11 mouse cellular contexts compared by ENCODE assay signal in genomic region chr4:35096226-35097175, GRCm38 (mm10). TPM values are rescaled to one million over a fixed set of nuclear protein-coding genes. Genes with fewer than 3 reads are reported as not detected.
DNase-seq lines count a peak whose midpoint lies in the region; ATAC-seq lines count a peak whose summit lies in the region.
"Had no signal": no experiment of that assay in that cellular context is flagged by ENCODE, and none has a peak within 500 bp of the region (broad histone marks: within the 10 kb centered on the region; RNA-seq: fewer than 3 reads in every experiment).

No protein-coding gene starts in this region.

- 0 out of 2 replicates have a peak overlapping the region, but pooled peaks have one; percentile 5 for H3K27ac ChIP-seq in limb, embryonic 11.5 days (replicated peaks; ENCODE audit: low read depth, low read length)
- no peak overlapping the region for H3K27ac ChIP-seq in limb, embryonic 10.5 days
- no peak overlapping the region; the same call in 1 of the 2 replicates for H3K27ac ChIP-seq in intestine, embryonic 14.5 days (ENCODE audit: low read depth)
- no peak overlapping the region for H3K27ac ChIP-seq in hindbrain, embryonic 13.5 days
- no peak overlapping the region for H3K27ac ChIP-seq in midbrain, embryonic 15.5 days
- H3K27ac ChIP-seq: heart, embryonic 15.5 days; neural tube, embryonic 13.5 days had no signal

- ATAC-seq in limb, embryonic 11.5 days (ENCODE audit: insufficient number of reproducible peaks, low FRiP score, low TSS enrichment, low read depth), result no peak
- ATAC-seq in intestine, embryonic 14.5 days (replicated peaks; ENCODE audit: low FRiP score, low TSS enrichment, low read depth), result peak; percentile 36; the same call in 1 of the 2 replicates
- ATAC-seq in hindbrain, embryonic 13.5 days (ENCODE audit: low FRiP score), result no peak
- no peak for ATAC-seq in midbrain, embryonic 15.5 days (replicated peaks)

- WGBS in limb, embryonic 11.5 days, result 77% methylated on average over 28 of the region's 28 CpGs
- 76% methylated on average over 28 of the region's 28 CpGs for WGBS in limb, embryonic 10.5 days
- 69% methylated on average over 28 of the region's 28 CpGs for WGBS in intestine, embryonic 14.5 days
- WGBS in hindbrain, embryonic 13.5 days, result 87% methylated on average over 28 of the region's 28 CpGs
- 87% methylated on average over 28 of the region's 28 CpGs for WGBS in midbrain, embryonic 15.5 days

- no peak for DNase-seq in limb, embryonic 11.5 days (ENCODE audit: low spot score)
- no peak for DNase-seq in limb, embryonic 10.5 days (ENCODE audit: low spot score)
- no peak for DNase-seq in intestine, embryonic 14.5 days (ENCODE audit: low spot score)
- DNase-seq in lung, postnatal 36 days, result peak; percentile 81
- DNase-seq in thymus, postnatal 14 days, result peak; percentile 82
- DNase-seq in cerebellum, adult 11 months, result no peak

- no peak overlapping the region for H3K4me2 ChIP-seq in limb, embryonic 11.5 days (ENCODE audit: low read depth, severe bottlenecking)
- H3K4me2 ChIP-seq in intestine, embryonic 14.5 days (ENCODE audit: low read length), result no peak overlapping the region
- H3K4me2 ChIP-seq in hindbrain, embryonic 13.5 days, result no peak overlapping the region
- no peak overlapping the region for H3K4me2 ChIP-seq in midbrain, embryonic 15.5 days
- H3K4me2 ChIP-seq: heart, embryonic 15.5 days; neural tube, embryonic 13.5 days had no signal

- H3K9ac ChIP-seq in limb, embryonic 11.5 days (ENCODE audit: low read length), result no peak overlapping the region
- H3K9ac ChIP-seq in intestine, embryonic 14.5 days (ENCODE audit: low read length), result no peak overlapping the region
- no peak overlapping the region for H3K9ac ChIP-seq in hindbrain, embryonic 13.5 days
- no peak overlapping the region for H3K9ac ChIP-seq in midbrain, embryonic 15.5 days
- H3K9ac ChIP-seq: heart, embryonic 15.5 days; neural tube, embryonic 13.5 days had no signal

- no peaks in the 10 kb centered on the region for H3K36me3 ChIP-seq in limb, embryonic 11.5 days (ENCODE audit: control insufficient read depth, insufficient read depth, low read length)
- H3K36me3 ChIP-seq in limb, embryonic 10.5 days, result no peaks in the 10 kb centered on the region
- H3K36me3 ChIP-seq in intestine, embryonic 14.5 days (ENCODE audit: control insufficient read depth, insufficient read depth, low read length), result no peaks in the 10 kb centered on the region
- H3K36me3 ChIP-seq in hindbrain, embryonic 13.5 days, result no peaks in the 10 kb centered on the region
- no peaks in the 10 kb centered on the region for H3K36me3 ChIP-seq in midbrain, embryonic 15.5 days (replicated peaks)
- H3K36me3 ChIP-seq: heart, embryonic 15.5 days; neural tube, embryonic 13.5 days had no signal

- no peaks in the 10 kb centered on the region for H3K27me3 ChIP-seq in limb, embryonic 11.5 days (ENCODE audit: control insufficient read depth, insufficient read depth, low read length)
- no peaks in the 10 kb centered on the region for H3K27me3 ChIP-seq in limb, embryonic 10.5 days (ENCODE audit: low read depth, poor library complexity, severe bottlenecking)
- no peaks in the 10 kb centered on the region for H3K27me3 ChIP-seq in intestine, embryonic 14.5 days (replicated peaks; ENCODE audit: control insufficient read depth, insufficient read depth, low read length)
- H3K27me3 ChIP-seq in hindbrain, embryonic 13.5 days, result no peaks in the 10 kb centered on the region
- no peaks in the 10 kb centered on the region for H3K27me3 ChIP-seq in midbrain, embryonic 15.5 days (replicated peaks)
- H3K27me3 ChIP-seq: heart, embryonic 15.5 days; neural tube, embryonic 13.5 days had no signal

- no peaks in the 10 kb centered on the region for H3K9me3 ChIP-seq in limb, embryonic 11.5 days (ENCODE audit: control insufficient read depth, low read length)
- no peaks in the 10 kb centered on the region for H3K9me3 ChIP-seq in limb, embryonic 10.5 days (replicated peaks)
- H3K9me3 ChIP-seq in intestine, embryonic 14.5 days (ENCODE audit: control insufficient read depth, low read length), result no peaks in the 10 kb centered on the region
- H3K9me3 ChIP-seq in hindbrain, embryonic 13.5 days, result no peaks in the 10 kb centered on the region
- H3K9me3 ChIP-seq in midbrain, embryonic 15.5 days, result no peaks in the 10 kb centered on the region
- H3K9me3 ChIP-seq: heart, embryonic 15.5 days; neural tube, embryonic 13.5 days had no signal

- no peak overlapping the region for H3K4me3 ChIP-seq in limb, embryonic 11.5 days (ENCODE audit: low read depth, low read length)
- no peak overlapping the region for H3K4me3 ChIP-seq in limb, embryonic 10.5 days
- H3K4me3 ChIP-seq in intestine, embryonic 14.5 days (ENCODE audit: low read depth, low read length), result no peak overlapping the region
- no peak overlapping the region for H3K4me3 ChIP-seq in hindbrain, embryonic 13.5 days
- no peak overlapping the region for H3K4me3 ChIP-seq in midbrain, embryonic 15.5 days
- H3K4me3 ChIP-seq: heart, embryonic 15.5 days; neural tube, embryonic 13.5 days had no signal

- peaks cover 9% of the 10 kb centered on the region for H3K4me1 ChIP-seq in limb, embryonic 11.5 days (ENCODE audit: control insufficient read depth, insufficient read depth, low read length)
- H3K4me1 ChIP-seq in limb, embryonic 10.5 days, result peaks cover 33% of the 10 kb centered on the region
- peaks cover 30% of the 10 kb centered on the region for H3K4me1 ChIP-seq in intestine, embryonic 14.5 days (replicated peaks; ENCODE audit: control insufficient read depth, insufficient read depth, low read length)
- H3K4me1 ChIP-seq in hindbrain, embryonic 13.5 days (replicated peaks), result peaks cover 24% of the 10 kb centered on the region
- peaks cover 18% of the 10 kb centered on the region for H3K4me1 ChIP-seq in midbrain, embryonic 15.5 days

RNA-seq across cellular contexts. Expression of gene Ifnk, which starts 55.4 kb away (rescaled TPM):
- polyA plus RNA-seq in limb, embryonic 11.5 days (2014; fragmentation: Nextera tagmentation; extraction: Ambion mirVana), result 0.24 TPM in 1 of 2 replicates, not detected in the other
- polyA plus RNA-seq in limb, embryonic 10.5 days (2016; fragmentation: Nextera tagmentation; extraction: Ambion mirVana), result 0.49 and 0.58 TPM in 2 replicates
- polyA plus RNA-seq in intestine, embryonic 14.5 days (2014; fragmentation: Nextera tagmentation; extraction: Ambion mirVana), result 0.23 and 0.70 TPM in 2 replicates
- not detected in 2 replicates for polyA plus RNA-seq in hindbrain, embryonic 13.5 days (2015; fragmentation: Nextera tagmentation; extraction: Ambion mirVana)
- polyA plus RNA-seq in midbrain, embryonic 15.5 days (2015; fragmentation: Nextera tagmentation; extraction: Ambion mirVana), result not detected in 2 replicates
- polyA plus RNA-seq: brain, embryonic 14.5 days; heart, embryonic 15.5 days; neural tube, embryonic 13.5 days had no signal

Comparison
In these comparisons a context has a peak if more than half of its experiments do, and no peak if none do; other contexts are left out.
1. DNase-seq: peak in lung, postnatal 36 days (single experiment) and thymus, postnatal 14 days (single experiment); none in limb, embryonic 11.5 days (single experiment), limb, embryonic 10.5 days (single experiment), intestine, embryonic 14.5 days (single experiment) and cerebellum, adult 11 months (single experiment).